Mouse (Mus musculus): ENCODE results near the gene Mcam. TPM values are rescaled to one million over a fixed set of nuclear protein-coding genes. Genes with fewer than 3 reads are reported as not detected.
A peak's percentile ranks its signal among the peaks of the same experiment; 100 is the strongest.

Gene Mcam
- total and polyA plus RNA-seq, 2 experiments from 2014 or later = 54.2 to 190 TPM

DNA sequence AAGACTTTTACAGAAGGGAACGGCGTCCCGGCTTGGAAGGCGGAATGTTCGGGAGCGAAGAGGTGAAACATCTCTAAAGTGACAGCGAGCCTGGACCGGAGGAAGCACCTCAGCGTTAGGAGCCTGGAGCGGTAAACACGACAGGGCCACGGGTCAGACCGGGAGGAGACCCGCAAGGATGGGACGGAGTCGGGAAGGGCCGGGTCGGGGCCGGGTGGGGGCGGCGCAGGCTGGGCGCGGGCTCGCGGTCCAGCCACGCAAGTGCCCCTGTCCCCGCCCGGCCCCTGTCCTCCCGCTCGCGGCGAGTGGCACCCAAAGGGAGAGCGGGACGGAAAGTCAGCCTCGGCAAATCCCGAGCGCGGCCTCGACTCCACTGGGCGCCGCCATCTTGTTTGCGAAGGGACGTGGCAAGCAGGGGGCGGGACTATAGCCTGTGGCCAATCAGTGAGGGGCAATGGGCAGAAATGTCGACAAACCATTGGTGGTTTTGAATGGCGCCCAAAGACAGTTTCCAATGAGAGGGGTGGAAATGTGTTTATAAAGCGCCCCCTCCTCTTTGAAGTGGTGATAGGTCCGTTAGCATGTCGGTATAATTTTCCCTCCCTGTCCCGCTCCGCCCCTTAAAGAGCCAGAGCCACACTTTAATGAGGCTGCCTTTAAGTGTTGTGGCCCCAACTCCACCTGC lies 21.0 kb upstream of the Mcam start, which contains the start of the genes Gm49380 and Rnf26:
Gm49380 (minus strand) TSS at position 396 of the 685 bp plus-strand sequence.
Rnf26 (minus strand) TSS at position 413 of the 685 bp plus-strand sequence.
- H3K4me2 ChIP-seq (ENCODE audit: low read depth, low read length) = peak within 1 kb of the TSS; percentile 65
- H3K9me3 ChIP-seq (replicated peaks; ENCODE audit: control insufficient read depth, low read length) = no peaks in the 10 kb centered on the region
- H3K9ac ChIP-seq (replicated peaks; ENCODE audit: low read depth, low read length) = peak within 1 kb of the TSS; percentile 81
- peak within 1 kb of the TSS; percentile 78 for H3K27ac ChIP-seq (ENCODE audit: low read depth)
- ATAC-seq (ENCODE audit: insufficient read depth, low read depth) (peak; percentile 96), DNase-seq (ENCODE audit: low spot score) (peak; percentile 100)
- H3K4me1 ChIP-seq (ENCODE audit: control insufficient read depth, insufficient read depth) = peaks cover 20% of the 10 kb centered on the region
- H3K36me3 ChIP-seq (replicated peaks; ENCODE audit: control insufficient read depth, insufficient read depth, low read length) = no peaks in the 10 kb centered on the region; the same call in 1 of the 2 replicates
- TF ChIP-seq EP300 (IDR thresholded peaks at IDR 0.05; ENCODE audit: low read depth) = no peak; the same call in 1 of the 2 replicates
- TF ChIP-seq CTCF (IDR thresholded peaks at IDR 0.05; ENCODE audit: low read depth) = no peak
- H3K27me3 ChIP-seq (ENCODE audit: control insufficient read depth, insufficient read depth, low read length) = no peaks in the 10 kb centered on the region
- WGBS = 1% methylated on average over 49 of the region's 51 CpGs
- H3K4me3 ChIP-seq (ENCODE audit: low read depth, low read length) = peak within 1 kb of the TSS; percentile 88

DNA sequence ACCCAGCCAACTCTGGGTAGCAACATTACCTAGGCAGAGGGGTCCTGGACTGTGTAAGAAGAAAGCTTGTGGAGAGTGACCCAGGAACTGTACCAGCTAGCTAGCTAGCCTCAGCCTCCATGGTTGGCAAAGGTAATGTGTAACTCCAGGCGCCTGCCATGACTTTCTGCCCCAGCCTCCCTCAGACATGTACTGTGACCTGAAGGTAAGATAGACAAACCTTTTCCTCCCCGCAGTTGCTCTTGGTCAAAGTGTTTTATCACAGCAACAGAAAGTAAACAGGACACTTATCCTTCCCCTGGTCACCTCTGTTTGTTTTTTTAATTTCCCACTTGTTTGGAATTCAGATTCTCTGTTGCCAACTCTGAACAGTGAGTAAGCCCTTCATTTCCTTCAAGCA lies 19.8 kb upstream of the Mcam start:
- no peak overlapping the region for H3K4me2 ChIP-seq (ENCODE audit: low read depth, low read length)
- no peak overlapping the region for H3K27ac ChIP-seq (ENCODE audit: low read depth)

DNA sequence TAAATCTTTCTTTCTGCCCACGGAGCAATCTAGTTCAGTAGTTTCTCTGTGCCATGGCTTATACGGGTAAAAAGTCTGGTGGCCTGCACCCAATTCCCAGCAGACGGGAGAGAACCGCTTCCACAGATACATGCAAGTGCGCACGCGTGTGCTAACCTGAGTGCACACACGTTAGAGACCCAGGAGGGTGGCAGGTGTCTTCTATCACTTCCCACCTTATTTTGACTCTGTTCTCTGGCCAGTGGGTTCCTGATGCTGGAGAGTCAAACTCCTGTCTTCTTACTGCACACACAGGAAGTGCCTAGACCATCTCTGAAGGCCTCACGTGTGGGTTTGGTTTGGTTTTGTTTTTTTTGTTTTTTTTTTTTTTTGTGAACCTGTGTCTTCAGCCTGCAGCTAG lies 18.7 kb upstream of the Mcam start:
- 80% methylated on average over 9 of the region's 9 CpGs for WGBS
- ATAC-seq (ENCODE audit: insufficient read depth, low read depth) (no peak), DNase-seq (ENCODE audit: low spot score) (no peak)
- Histone ChIP-seq H3K9me3 (replicated peaks; ENCODE audit: control insufficient read depth, low read length) (no peaks in the 10 kb centered on the region), H3K4me3 (ENCODE audit: low read depth, low read length) (no peak overlapping the region), H3K36me3 (replicated peaks; ENCODE audit: control insufficient read depth, insufficient read depth, low read length) (no peaks in the 10 kb centered on the region), H3K27ac (ENCODE audit: low read depth) (no peak overlapping the region), H3K4me2 (ENCODE audit: low read depth, low read length) (no peak overlapping the region), H3K27me3 (ENCODE audit: control insufficient read depth, insufficient read depth, low read length) (no peaks in the 10 kb centered on the region), H3K9ac (replicated peaks; ENCODE audit: low read depth, low read length) (no peak overlapping the region), H3K4me1 (ENCODE audit: control insufficient read depth, insufficient read depth) (peaks cover under 1% of the 10 kb centered on the region; the same call in 1 of the 2 replicates)
- TF ChIP-seq CTCF (IDR thresholded peaks at IDR 0.05; ENCODE audit: low read depth) (no peak), EP300 (IDR thresholded peaks at IDR 0.05; ENCODE audit: low read depth) (no peak)

More for the DNA sequence above, 19.8 kb upstream of the Mcam start:
- H3K36me3 ChIP-seq (replicated peaks; ENCODE audit: control insufficient read depth, insufficient read depth, low read length) = no peaks in the 10 kb centered on the region
- DNase-seq (ENCODE audit: low spot score) (no peak), ATAC-seq (ENCODE audit: insufficient read depth, low read depth) (no peak)
- H3K4me1 ChIP-seq (ENCODE audit: control insufficient read depth, insufficient read depth) = peaks cover 11% of the 10 kb centered on the region
- no peak overlapping the region for H3K9ac ChIP-seq (replicated peaks; ENCODE audit: low read depth, low read length)
- 74% methylated on average over 2 of the region's 2 CpGs for WGBS
- H3K27me3 ChIP-seq (ENCODE audit: control insufficient read depth, insufficient read depth, low read length) = no peaks in the 10 kb centered on the region
- no peak for TF ChIP-seq EP300 (IDR thresholded peaks at IDR 0.05; ENCODE audit: low read depth)
- TF ChIP-seq CTCF (IDR thresholded peaks at IDR 0.05; ENCODE audit: low read depth) = no peak
- H3K9me3 ChIP-seq (replicated peaks; ENCODE audit: control insufficient read depth, low read length) = no peaks in the 10 kb centered on the region
- H3K4me3 ChIP-seq (ENCODE audit: low read depth, low read length) = no peak overlapping the region

DNA sequence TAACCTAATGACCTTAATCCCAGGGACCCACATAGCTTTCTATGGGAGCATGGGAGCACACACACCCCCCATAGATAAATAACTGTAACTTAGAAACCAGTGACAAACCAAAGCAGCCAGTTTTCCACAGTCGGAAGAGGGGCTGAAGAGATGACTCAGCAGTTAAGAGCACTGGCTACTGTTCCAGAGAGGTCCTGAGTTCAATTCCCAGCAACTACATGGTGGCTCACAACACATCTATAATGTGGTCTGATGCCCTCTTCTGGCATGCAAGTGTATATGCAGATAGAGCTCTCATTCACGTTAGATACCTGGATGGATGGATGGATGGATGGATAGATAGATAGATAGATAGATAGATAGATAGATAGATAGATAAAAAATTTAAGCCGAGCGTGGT lies 18.1 kb upstream of the Mcam start:
- no peak for ATAC-seq (ENCODE audit: insufficient read depth, low read depth)
- H3K9ac ChIP-seq (replicated peaks; ENCODE audit: low read depth, low read length) = no peak overlapping the region
- no peaks in the 10 kb centered on the region for H3K9me3 ChIP-seq (replicated peaks; ENCODE audit: control insufficient read depth, low read length)
- 89% methylated on average over 4 of the region's 4 CpGs for WGBS
- H3K4me1 ChIP-seq (ENCODE audit: control insufficient read depth, insufficient read depth) = no peaks in the 10 kb centered on the region
- H3K4me3 ChIP-seq (ENCODE audit: low read depth, low read length) = no peak overlapping the region
- no peak for DNase-seq (ENCODE audit: low spot score)
- no peaks in the 10 kb centered on the region for H3K27me3 ChIP-seq (ENCODE audit: control insufficient read depth, insufficient read depth, low read length)
- TF ChIP-seq EP300 (IDR thresholded peaks at IDR 0.05; ENCODE audit: low read depth) (no peak), CTCF (IDR thresholded peaks at IDR 0.05; ENCODE audit: low read depth) (no peak)
- H3K36me3 ChIP-seq (replicated peaks; ENCODE audit: control insufficient read depth, insufficient read depth, low read length) = no peaks in the 10 kb centered on the region
- no peak overlapping the region for H3K4me2 ChIP-seq (ENCODE audit: low read depth, low read length)
- no peak overlapping the region for H3K27ac ChIP-seq (ENCODE audit: low read depth)

DNA sequence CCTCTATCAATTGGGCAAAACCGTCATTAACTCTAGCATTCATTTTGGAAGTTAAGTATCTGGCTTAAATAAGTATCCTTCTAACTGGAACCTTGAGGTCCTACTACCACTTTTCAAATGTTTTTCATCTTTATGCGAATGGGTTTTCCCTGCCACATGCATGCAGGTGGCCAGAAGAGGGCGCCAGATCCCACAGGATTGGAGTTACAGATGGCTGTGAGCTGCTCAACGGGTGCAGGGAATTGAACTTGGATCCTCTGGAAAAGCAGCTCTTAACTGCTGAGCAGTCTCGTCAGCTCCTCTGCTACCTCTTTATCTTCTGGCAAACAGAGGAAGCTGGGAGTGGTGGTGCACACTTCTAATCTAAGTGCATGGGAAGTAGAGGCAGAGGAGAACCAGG lies 15.3 kb upstream of the Mcam start:
- H3K4me2 ChIP-seq (ENCODE audit: low read depth, low read length) = no peak overlapping the region
- DNase-seq (ENCODE audit: low spot score) (no peak), ATAC-seq (ENCODE audit: insufficient read depth, low read depth) (no peak)
- 56% methylated on average over 5 of the region's 5 CpGs for WGBS
- no peaks in the 10 kb centered on the region for H3K27me3 ChIP-seq (ENCODE audit: control insufficient read depth, insufficient read depth, low read length)
- H3K4me1 ChIP-seq (ENCODE audit: control insufficient read depth, insufficient read depth) = no peaks in the 10 kb centered on the region
- H3K9me3 ChIP-seq (replicated peaks; ENCODE audit: control insufficient read depth, low read length) = no peaks in the 10 kb centered on the region
- no peak overlapping the region for H3K27ac ChIP-seq (ENCODE audit: low read depth)
- TF ChIP-seq CTCF (IDR thresholded peaks at IDR 0.05; ENCODE audit: low read depth) (peak; percentile 46), EP300 (IDR thresholded peaks at IDR 0.05; ENCODE audit: low read depth) (no peak)
- H3K36me3 ChIP-seq (replicated peaks; ENCODE audit: control insufficient read depth, insufficient read depth, low read length) = no peaks in the 10 kb centered on the region
- no peak overlapping the region for H3K4me3 ChIP-seq (ENCODE audit: low read depth, low read length)
- no peak overlapping the region for H3K9ac ChIP-seq (replicated peaks; ENCODE audit: low read depth, low read length)
